Mouse (Mus musculus) CD4-positive helper T cell, adult 2 months (primary cell): ENCODE data around the gene Vkorc1.

Experiments
- DNase-seq: peaks from one replicate; pipeline ENCODE4 v3.0.0-alpha.2; 2012; ENCODE audit warnings: low read depth, missing footprints, low spot score

The Vkorc1 gene

DNA sequence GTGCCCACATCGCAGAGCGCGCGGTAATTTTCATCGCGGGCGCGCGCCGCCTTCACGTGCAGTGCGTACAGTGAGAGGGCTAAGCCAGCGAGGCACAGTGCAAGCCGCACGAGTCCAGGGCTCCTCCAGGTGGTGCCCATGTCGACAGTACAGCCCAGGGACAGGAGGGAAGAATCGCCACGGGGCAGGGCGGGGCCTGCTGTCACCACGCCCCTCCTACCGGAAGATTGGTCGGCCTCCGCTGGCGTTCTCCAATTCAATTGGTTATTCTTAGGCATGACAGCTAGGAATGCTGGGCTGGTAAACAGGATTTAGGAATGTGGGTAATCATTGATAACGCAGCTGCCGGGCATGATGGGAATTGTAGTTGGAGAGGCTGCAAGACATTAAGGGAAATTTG lies at the start of gene Vkorc1, which contains the start of gene Gm21974:
Gene Vkorc1, minus strand, starts transcription at position 176 of the 400 bp plus-strand sequence.
Gene Gm21974, minus strand, starts transcription at position 13 of the 400 bp plus-strand sequence.
- DNase-seq: peak; percentile 90

- DNase-seq: no peak
Observed at GRCm38 (mm10) chr7:127944614-127945013, 49.2 kb upstream of the Vkorc1 start.

- peak; percentile 27 for DNase-seq
Observed at GRCm38 (mm10) chr7:127942097-127942496, 46.7 kb upstream of the Vkorc1 start.

DNA sequence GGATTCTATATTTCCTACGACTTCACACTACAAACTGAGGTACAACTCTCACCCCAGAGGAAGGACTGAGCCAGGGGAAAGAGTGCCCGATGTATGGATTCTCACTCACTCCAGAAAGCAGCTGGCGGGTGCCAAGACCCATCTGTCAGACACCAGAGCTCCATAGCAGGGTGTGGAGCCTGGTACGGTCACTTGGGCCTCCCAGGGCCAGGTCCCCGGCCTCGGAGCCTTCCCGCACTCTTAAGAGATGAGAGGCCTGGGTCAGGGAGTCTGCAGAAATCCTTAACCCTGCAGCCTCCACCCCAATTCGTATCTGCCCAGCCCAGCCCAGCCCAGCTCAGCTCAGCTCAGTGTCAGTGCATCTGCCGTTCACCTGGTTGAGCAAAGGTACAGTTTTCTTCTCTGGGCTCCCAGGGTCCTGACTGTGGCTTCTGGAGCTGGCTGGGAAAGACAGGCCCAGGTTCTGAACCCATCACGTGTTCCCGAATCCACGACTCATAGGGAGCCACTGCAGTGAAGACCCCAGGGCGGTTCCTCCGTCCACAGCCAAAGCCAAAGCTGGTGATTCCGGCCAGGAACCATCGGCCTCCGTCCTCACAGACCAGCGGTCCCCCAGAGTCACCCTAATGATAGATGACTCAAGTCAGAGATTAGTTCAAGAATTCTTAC lies 40.9 kb upstream of the Vkorc1 start:
- no peak for DNase-seq

- DNase-seq: no peak
Observed at GRCm38 (mm10) chr7:127935748-127936159, 40.3 kb upstream of the Vkorc1 start.

GRCm38 (mm10) chr7:127935028-127935722 lies 39.8 kb upstream of the Vkorc1 start:
- peak; percentile 95 for DNase-seq

DNA sequence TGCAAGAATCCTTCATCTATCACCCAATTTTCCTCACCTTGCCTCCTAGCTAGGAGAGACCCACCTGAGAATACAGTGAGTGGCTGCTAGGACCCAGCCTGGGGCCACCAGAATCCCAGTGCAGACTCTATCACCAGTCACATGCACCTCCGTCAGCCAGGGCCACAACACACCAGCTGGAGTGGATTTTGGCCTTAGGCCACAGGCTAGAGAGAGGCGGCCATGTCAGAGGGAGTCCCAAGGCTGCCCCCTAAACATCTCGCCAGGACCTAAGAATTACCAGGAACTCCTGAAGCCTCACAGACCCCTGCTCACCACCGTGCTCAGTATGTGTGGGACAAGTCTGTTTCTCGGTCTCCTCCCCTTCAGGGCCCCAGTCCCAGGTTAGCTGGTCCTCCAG lies 38.7 kb upstream of the Vkorc1 start:
- DNase-seq: no peak

GRCm38 (mm10) chr7:127932273-127933031 lies 37.0 kb upstream of the Vkorc1 start:
- DNase-seq: no peak

- DNase-seq: no peak
Observed at GRCm38 (mm10) chr7:127931351-127932135, 36.1 kb upstream of the Vkorc1 start.

GRCm38 (mm10) chr7:127930636-127931035 lies 35.2 kb upstream of the Vkorc1 start:
- no peak for DNase-seq

GRCm38 (mm10) chr7:127929923-127930322 lies 34.5 kb upstream of the Vkorc1 start, which contains the start of gene Prss8:
Gene Prss8 (minus strand): TSS chr7:127930104.
- DNase-seq: no peak

DNA sequence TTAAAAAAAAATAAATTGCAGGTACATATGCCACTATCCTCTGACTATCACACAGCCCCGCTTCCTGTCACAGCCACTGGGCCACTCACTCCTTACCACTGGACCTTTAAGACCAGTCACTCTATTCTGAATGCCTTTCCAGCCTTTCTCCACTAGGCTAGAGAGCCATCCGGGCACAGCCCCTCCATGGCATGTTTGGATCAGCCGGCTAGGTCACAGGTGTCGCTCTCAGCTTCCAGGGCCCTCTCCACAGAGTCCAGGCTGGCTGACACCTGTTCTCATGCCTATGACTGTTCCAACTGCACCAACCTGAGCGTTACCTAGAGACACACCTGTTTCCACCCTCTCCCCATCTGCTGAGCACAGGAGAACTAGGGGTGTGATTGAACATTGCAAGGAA lies 33.2 kb upstream of the Vkorc1 start:
- no peak for DNase-seq

DNA sequence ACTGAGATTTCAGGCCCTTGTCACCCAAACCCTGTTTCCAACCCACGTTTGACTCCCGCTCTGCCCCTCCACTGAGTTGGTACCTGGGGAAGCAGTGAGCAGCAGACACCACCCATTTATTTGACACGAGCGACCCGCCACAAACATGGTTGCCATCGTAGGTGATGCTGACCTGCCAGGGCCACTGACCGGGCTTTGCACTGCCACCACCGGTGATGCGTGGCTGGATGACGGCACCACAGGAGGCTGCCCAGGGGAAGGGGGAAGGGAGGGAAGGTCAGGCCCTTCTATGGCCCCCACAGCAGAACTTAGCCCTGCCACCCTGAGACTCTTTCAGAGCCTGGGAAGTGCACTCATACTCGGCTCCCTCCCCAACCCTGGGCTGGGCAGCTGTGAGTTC lies 32.3 kb upstream of the Vkorc1 start:
- DNase-seq: no peak

DNA sequence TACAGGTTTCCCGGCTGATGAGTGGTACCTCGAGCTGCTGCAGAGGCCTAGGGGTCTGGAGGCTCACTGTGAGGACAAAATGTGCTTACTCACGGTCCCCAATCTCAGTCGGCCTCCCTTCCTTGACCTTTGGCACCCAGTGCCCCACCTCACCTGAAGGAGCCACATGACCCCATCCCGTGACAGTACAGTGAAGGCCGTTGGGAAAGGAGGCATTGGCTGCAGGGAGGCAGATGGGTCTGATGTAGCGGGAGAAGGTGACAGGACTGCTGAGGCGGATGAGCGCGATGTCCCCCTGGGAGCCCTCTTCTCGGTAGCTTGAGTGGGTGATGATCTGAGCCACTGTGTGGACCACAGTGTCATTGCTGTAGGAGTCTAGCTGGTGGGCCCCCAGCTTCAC lies 31.4 kb upstream of the Vkorc1 start:
- no peak for DNase-seq

DNA sequence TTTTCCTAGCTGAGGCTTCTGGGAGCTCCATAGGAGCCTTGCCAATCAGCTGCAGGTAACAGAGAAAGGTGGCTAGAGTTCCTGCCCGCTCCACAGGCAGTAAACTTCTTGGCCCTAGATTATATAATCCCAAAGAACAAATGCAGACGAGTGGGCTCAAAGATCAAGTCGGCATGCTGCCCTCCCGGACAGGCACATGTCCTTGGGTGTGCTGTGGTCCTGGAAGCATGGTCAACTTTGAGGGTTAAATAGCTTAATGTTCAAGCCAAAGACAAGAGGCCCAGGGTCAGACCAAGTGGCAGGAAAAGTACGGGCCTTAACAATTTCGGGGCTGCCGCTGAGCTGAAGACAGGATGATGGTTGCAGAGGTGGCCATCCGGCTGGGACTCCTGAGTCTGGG lies 30.6 kb upstream of the Vkorc1 start:
- no peak for DNase-seq

DNA sequence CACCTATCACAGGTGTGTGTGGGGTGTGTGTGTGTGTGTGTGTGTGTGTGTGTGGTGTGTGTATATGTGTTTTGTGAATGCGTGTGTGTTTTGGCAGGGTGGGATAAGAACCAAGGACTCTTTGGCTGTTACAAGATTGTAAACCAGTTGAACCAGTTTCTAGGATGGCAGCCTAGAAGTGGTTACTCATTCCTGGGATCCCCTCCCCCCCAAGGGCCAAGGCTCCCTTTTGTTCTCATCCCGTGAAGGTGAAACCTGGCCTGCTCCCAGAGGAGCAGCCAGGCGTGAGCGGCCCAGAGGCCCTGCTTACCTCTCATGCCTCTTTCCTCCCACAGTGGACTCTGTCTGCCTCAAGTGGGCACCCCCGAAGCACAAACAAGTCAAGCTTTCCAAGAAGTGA lies 29.8 kb upstream of the Vkorc1 start:
- DNase-seq: no peak

DNA sequence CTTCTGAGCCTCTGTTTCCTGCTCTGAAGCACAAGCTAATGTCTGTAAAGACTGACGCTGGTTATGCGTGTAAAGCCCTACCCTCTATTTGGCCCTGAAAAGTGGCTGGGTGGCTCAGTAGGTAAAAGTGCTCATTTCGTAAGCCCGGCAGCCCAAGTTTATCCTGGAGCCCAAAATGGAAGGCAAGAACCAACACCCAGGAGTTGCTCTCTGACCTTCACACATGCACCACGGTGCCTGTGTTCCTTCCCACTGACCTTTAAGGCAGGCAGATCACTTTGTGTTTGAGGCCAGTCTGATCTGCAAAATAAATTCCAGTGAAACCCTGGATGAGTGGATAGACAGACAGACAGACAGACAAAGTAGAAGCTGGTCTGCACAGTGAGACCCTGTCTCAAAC lies 28.3 kb upstream of the Vkorc1 start:
- DNase-seq: no peak

DNA sequence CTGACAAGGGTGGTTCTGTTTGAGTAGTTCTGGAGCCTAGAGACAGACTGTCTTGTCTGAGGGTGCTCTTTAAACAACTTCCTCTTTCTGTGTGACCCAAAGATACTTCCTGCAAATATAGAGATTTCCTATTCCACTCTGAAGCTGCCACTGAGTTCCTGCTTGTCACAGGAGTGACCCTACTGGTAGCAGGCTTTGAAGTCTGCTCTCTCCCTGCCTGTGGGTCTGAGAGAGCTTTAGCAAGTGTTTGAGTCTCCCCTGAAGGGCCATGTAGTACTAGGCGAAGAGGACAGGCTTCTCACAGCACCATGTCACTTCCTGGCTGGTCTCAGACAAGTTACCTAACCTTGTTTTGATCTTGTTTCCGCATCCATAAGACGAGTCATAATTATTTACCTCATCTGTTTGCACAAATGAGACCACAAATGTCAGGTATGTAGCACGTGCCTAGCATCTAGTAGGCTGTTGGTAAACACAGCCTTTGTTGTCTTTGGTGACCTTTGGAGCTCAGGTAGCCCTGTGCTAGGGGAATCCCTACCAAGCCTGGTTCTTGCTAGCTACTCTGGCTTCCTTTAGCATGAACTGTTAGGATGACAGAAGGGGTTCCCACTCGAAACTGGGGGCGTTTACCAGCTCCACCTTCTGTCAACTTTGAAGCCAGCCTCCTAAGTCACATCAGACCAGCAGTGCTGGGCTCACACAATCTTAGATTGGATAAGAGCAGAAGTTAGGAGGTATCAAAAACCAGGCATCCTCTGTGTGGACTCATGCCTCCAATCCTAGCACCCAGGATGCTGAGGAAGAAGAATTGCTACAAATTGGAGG lies 27.2 kb upstream of the Vkorc1 start:
- peak; percentile 64 for DNase-seq

DNA sequence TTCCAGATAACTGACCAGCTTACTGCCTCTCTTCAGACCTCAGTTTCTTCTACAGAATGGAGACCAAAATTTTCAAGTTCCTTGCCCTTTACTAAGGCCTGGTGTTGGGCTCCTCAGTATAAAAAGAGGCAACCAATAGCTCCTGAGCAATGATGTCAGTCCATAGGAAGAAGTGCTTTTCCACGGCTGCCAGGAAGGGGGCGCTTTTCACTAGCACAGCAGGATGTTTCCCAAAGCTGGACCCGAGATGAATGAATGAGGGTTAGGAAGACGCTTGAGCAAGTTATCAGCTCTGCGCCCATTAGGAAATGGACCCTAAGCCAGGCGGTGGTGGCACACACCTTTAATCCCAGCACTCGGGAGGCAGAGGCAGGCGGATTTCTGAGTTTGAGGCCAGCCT lies 26.1 kb upstream of the Vkorc1 start:
- DNase-seq: no peak

GRCm38 (mm10) chr7:127919290-127919689 lies 23.9 kb upstream of the Vkorc1 start:
- no peak for DNase-seq

- DNase-seq: peak; percentile 79
Observed at GRCm38 (mm10) chr7:127918203-127918602, 22.8 kb upstream of the Vkorc1 start.
